Mouse (Mus musculus) hindbrain, embryonic 15.5 days (tissue): ENCODE data around the gene Cyb5d1. TPM values are rescaled to one million over a fixed set of nuclear protein-coding genes. Genes with fewer than 3 reads are reported as not detected.

Experiments used
- ATAC-seq: fragments of 200-750 bp; cut with Nextera tagmentation; 2 replicates; pipeline ENCODE4 v1.8.0; 2017; ENCODE audit warnings: low read depth, moderate number of reproducible peaks, moderate TSS enrichment; ENCODE audit not compliant: low FRiP score
- H3K27ac ChIP-seq: fragments of 300-500 bp; sonication (generic); replicated peaks from 2 replicates; pipeline ENCODE4 v1.5.1; 2015; ENCODE audit warnings: mild to moderate bottlenecking, inconsistent platforms
- H3K27me3 ChIP-seq: fragments of 300-500 bp; sonication (generic); 2 replicates; pipeline ENCODE4 v1.6.1; 2015; ENCODE audit warnings: control low read depth, inconsistent platforms
- H3K36me3 ChIP-seq: fragments of 300-500 bp; sonication (generic); 2 replicates; pipeline ENCODE4 v1.6.1; 2015; ENCODE audit warnings: control low read depth, inconsistent platforms
- H3K4me1 ChIP-seq: fragments of 300-500 bp; sonication (generic); replicated peaks from 2 replicates; pipeline ENCODE4 v1.6.1; 2015; ENCODE audit warnings: control low read depth, inconsistent platforms
- H3K4me2 ChIP-seq: fragments of 300-500 bp; sonication (generic); 2 replicates; pipeline ENCODE4 v1.6.1; 2015; ENCODE audit warnings: moderate library complexity, mild to moderate bottlenecking, inconsistent platforms
- H3K4me3 ChIP-seq: fragments of 300-500 bp; sonication (generic); 2 replicates; pipeline ENCODE4 v1.5.1; 2015; ENCODE audit warnings: mild to moderate bottlenecking, inconsistent platforms
- H3K9ac ChIP-seq: fragments of 300-500 bp; sonication (generic); 2 replicates; pipeline ENCODE4 v1.6.1; 2015; ENCODE audit warnings: inconsistent platforms
- H3K9me3 ChIP-seq: fragments of 300-500 bp; sonication (generic); 2 replicates; pipeline ENCODE4 v1.6.1; 2016; ENCODE audit warnings: control low read depth, inconsistent platforms
- WGBS: fragments of 180-500 bp; shearing (Covaris S2); methylation state at CpG from one replicate; pipeline ENCODE4 v1.1.7; 2015; 5-methylcytosine and 5-hydroxymethylcytosine counted together
- polyA plus RNA-seq: library from polyadenylated mRNA; unstranded; fragments of >200 nt; fragmentation: Nextera tagmentation; extraction: Ambion mirVana; gene quantifications from 2 replicates; pipeline ENCODE4 v1.2.1, GENCODE M21; 2015

Gene Cyb5d1
- polyA plus RNA-seq, 1 experiment from 2014 or later: 33.5 TPM

DNA sequence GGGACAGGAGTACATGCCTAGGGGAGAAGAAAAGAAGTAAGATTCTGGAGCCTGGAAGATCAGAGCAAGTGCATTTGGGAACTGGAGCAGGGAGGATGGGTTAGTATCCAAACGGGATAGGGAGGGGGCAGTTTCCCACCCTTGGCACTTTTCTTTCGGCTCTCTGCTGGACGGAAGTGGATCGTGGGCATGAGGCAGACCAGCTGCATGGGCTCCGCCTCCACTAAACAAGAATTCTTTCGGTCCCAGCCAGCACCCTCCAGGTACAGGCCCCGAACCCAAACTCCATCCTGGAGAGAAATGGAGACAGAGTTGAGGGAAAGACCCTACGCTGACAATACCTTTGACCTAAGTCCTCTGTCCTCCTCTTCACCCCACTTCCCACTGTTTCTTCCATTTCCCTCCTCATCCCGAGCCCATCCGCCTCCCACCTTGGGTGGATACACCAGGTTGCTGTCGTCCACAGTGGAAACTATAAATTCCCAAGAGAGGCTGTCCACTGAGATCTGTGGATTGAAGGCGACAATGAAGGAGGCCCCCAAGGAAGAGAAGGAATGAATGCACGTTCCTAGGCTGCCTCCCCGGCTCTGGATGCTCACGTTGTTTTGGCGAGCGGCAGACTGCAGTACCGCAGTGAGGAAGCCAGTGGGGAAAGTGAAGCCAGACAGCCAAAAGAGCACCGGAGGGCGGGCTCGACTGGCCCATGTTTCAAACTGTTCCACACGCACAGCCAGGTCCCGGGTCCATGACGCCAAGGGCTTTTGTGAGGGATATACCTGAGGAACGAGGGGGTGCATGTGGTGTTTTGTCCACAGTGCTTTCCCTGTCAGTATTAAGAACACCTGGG, 25.9 kb upstream of the Cyb5d1 start:
- Histone ChIP-seq H3K27ac (no peak overlapping the region), H3K4me3 (no peak overlapping the region), H3K27me3 (peaks cover 30% of the 10 kb centered on the region), H3K4me2 (peak overlapping the region; percentile 96), H3K9ac (no peak overlapping the region), H3K9me3 (no peaks in the 10 kb centered on the region), H3K4me1 (peaks cover 45% of the 10 kb centered on the region), H3K36me3 (no peaks in the 10 kb centered on the region)
- 12% methylated on average over 25 of the region's 25 CpGs for WGBS
- ATAC-seq: no peak

DNA sequence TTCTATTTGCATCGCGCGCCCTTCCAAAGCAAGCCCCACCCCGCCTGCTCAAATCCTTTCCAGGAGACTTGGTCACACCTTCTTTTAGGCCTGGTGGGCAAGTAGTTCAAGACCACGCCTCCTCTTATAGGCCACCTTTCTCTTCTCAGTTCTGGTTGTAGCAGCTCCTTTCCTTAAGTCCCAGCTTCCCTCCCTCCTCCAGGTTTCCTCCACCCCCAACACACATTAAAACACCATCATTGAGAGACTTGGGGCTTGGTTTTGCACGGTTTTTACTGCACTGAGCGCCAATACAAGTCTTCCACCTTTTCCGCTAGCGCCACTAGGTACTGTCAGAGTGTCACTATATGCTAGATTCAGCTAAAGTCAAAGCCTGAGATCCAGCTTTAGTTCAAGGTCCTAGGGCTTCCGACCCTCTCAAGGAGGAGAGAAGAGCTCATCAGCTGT, 25.1 kb upstream of the Cyb5d1 start:
- 8% methylated on average over 10 of the region's 10 CpGs for WGBS
- H3K4me2 ChIP-seq: peak overlapping the region; percentile 96
- H3K36me3 ChIP-seq: no peaks in the 10 kb centered on the region
- H3K27ac ChIP-seq: no peak overlapping the region
- no peak for ATAC-seq
- peak overlapping the region; percentile 65 for H3K4me3 ChIP-seq
- peaks cover 46% of the 10 kb centered on the region for H3K4me1 ChIP-seq
- H3K9ac ChIP-seq: peak overlapping the region; percentile 17; the same call in 1 of the 2 replicates
- H3K27me3 ChIP-seq: peaks cover 28% of the 10 kb centered on the region
- H3K9me3 ChIP-seq: no peaks in the 10 kb centered on the region

DNA sequence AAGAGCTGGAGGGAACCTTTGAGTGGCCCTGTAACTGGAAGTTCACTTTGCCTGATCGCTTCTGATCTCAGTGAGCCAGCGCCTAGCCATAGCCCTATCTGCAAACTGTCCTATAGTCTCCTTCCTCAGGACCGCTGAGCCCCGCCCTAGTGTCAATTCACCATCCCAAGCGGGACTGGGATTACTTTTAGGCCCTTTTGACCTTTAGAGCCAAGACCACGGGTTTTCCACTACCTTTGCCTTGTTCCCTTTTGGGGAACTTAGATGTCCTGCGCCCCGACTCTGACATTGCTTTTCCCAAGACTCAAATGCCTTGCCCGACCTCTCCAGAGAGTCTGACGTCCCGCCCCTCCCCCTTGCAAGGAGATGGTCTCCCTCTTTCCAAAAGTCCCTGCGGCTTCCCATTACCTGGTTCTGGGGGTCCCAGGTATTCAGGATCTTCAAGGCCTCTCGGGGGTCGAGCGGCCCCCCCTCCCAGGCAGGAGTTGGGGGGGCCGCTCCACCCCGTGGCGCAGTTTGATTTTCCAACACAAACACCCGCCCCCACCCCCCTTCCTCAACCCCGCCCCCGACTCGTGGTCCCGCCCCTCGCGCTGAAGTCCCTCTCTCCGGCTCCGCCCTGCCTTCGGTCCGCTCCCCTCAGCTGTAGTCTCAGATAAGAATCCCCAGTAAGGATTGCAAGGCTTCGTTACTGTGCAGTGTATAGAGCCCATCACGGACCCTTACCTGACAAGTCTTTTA, 24.6 kb upstream of the Cyb5d1 start:
- Histone ChIP-seq H3K4me2 (peak overlapping the region; percentile 96), H3K4me1 (peaks cover 49% of the 10 kb centered on the region), H3K9ac (peak overlapping the region; percentile 17; the same call in 1 of the 2 replicates), H3K27me3 (peaks cover 28% of the 10 kb centered on the region), H3K4me3 (peak overlapping the region; percentile 65), H3K36me3 (no peaks in the 10 kb centered on the region), H3K9me3 (no peaks in the 10 kb centered on the region), H3K27ac (peak overlapping the region; percentile 98)
- WGBS: under 1% methylated on average over 31 of the region's 31 CpGs
- ATAC-seq: no peak

DNA sequence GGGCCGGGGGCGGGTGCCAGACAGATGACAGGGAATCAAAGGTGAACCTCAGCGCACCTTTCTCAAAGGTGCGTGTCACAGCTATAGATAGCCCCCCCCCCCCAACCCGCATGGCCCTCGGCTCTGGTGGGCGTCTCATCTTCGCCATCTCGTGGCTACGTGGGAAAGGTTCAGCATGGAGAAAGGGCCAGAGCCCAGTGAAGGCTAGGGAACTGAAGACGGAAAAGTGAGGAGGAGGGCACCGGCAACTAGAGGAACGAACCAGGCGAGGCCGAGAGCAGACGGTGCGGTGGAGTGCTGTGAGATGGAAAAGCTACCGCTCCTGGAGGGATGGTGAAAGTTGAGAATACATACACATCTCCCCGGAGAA, 24.0 kb upstream of the Cyb5d1 start:
- Histone ChIP-seq H3K4me3 (peak overlapping the region; percentile 65), H3K9me3 (no peaks in the 10 kb centered on the region), H3K9ac (peak overlapping the region; percentile 17; the same call in 1 of the 2 replicates), H3K27me3 (peaks cover 28% of the 10 kb centered on the region), H3K4me2 (peak overlapping the region; percentile 96), H3K27ac (peak overlapping the region; percentile 98), H3K4me1 (peaks cover 55% of the 10 kb centered on the region), H3K36me3 (no peaks in the 10 kb centered on the region)
- under 1% methylated on average over 19 of the region's 19 CpGs for WGBS
- ATAC-seq: no peak

DNA sequence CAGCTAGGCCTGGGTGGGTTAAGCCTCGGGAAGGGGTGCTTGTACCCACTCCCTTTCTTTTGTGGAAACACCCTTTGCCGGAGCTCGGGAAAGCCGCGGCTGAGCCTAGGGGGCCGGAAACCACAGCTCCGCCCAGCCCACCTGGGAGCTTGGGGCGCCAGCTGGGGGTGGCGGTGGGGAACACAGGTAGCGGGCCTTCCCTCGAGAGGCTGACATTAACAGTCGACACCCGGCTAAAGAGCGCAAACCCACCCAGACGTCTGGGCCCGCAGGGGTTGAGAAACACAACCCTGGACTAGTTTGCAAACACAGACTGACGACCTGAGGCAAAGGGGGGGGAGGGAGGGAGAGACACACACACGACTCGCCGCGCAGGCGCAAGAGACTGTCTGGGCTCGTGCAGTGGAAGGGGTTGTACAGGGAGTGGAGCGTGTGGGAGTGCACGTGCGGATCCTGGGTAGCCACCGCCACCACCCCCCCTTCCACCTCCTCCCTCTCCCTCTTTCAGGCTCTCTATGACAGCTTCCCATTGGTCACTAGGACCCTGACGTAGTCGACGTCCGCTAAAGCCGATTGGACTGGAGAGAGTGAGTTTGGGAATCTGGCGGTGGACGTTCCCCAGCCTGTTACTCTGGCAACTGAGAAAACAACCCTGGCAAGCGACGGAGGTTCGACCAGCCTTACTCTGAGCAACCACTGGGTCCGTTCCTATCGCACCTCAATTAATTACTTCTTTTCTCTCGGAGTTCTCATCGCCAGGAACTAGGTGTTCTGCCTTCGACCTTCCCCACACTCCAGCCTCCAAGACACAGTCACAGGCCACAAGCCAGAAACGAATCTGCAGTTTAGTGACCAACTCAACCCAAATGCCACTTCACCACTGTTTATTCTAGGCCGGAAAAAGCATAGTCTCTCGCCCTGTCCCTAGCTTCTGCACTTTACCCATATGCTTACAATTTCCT, 23.3 kb upstream of the Cyb5d1 start:
- WGBS: under 1% methylated on average over 45 of the region's 45 CpGs
- Histone ChIP-seq H3K4me2 (peak overlapping the region; percentile 96), H3K36me3 (no peaks in the 10 kb centered on the region), H3K27ac (peak overlapping the region; percentile 98), H3K4me3 (peak overlapping the region; percentile 65), H3K9me3 (no peaks in the 10 kb centered on the region), H3K9ac (peak overlapping the region; percentile 41), H3K27me3 (peaks cover 28% of the 10 kb centered on the region), H3K4me1 (peaks cover 61% of the 10 kb centered on the region)
- ATAC-seq: peak; percentile 94

DNA sequence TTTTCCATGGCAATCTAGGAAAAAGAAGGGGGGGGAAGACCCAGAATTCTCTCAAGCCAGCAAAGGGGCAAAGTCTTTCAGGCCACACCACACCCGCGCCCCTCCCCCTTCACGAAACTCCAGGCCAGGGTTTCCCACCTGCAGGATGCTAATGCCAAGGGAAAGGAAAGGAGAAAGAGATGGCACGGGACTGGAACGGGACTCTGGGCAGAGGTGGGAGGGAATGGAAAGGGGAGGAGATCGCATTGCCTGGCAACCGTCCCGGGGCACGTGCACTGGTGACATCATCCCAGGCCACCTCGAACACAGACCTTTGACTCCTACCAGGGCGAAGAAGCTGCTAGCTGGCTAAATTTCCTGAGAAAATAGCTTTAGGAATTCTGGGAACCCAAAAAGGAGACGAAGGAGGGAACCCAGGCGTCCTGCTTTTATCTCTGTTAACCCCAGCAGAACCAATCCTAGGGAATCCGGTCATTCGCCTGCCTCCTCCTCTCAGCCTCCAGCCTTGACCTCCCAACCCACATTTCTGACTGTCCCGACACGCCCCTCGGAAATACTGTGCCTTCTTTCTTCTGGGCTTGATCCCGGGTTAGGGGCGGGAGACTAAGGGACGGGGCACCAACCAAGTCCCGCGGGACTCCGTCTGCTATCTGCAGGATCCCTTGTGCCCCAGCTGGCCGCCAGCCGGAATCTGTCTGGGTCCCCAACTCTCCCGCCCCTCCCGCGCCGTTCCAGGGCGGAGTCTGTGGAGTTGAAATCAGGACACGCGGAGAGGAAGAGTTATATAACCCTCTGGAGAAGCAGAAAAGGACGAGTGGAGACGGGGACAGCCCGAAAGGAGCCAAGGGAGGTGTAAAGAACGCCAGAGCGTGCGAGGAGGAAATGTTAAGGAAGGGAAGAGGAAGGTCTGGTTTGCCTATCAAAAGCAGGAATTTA, 22.3 kb upstream of the Cyb5d1 start:
- H3K27ac ChIP-seq: peak overlapping the region; percentile 98
- under 1% methylated on average over 39 of the region's 39 CpGs for WGBS
- peaks cover 1% of the 10 kb centered on the region; the same call in 1 of the 2 replicates for H3K36me3 ChIP-seq
- H3K9ac ChIP-seq: peak overlapping the region; percentile 41
- peaks cover 72% of the 10 kb centered on the region for H3K4me1 ChIP-seq
- H3K4me3 ChIP-seq: peak overlapping the region; percentile 65
- H3K4me2 ChIP-seq: peak overlapping the region; percentile 96
- H3K9me3 ChIP-seq: no peaks in the 10 kb centered on the region
- H3K27me3 ChIP-seq: peaks cover 23% of the 10 kb centered on the region
- ATAC-seq: peak; percentile 27

DNA sequence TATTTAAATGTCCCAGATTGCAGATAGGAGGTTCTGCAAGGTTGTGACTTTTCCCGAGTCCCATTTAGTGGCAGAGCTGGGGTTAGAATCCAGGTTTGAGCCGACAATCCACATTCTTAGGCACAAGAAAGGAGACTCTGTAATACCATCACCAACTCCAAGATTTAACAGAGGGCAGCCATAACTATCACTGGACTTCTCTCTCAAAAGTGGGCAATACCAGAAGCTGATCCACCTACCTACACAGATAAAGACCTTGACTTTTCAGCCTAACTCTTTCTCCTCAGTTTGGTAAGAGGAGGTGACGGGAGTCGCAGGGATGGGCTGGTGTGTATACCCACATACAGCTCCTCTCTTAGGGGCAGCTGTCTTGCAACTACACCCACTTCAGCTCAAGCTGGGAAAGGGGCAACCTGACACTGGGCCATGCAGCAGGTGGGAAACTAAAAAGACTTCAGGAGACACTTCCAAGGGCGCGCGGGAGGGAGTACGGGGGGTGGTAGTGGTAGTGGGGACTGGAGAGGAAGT, 21.6 kb upstream of the Cyb5d1 start:
- peak overlapping the region; percentile 96 for H3K4me2 ChIP-seq
- H3K4me3 ChIP-seq: peak overlapping the region; percentile 65
- ATAC-seq: no peak
- peaks cover 16% of the 10 kb centered on the region for H3K27me3 ChIP-seq
- H3K9ac ChIP-seq: peak overlapping the region; percentile 41
- peaks cover 6% of the 10 kb centered on the region; the same call in 1 of the 2 replicates for H3K36me3 ChIP-seq
- peaks cover 79% of the 10 kb centered on the region for H3K4me1 ChIP-seq
- no peaks in the 10 kb centered on the region for H3K9me3 ChIP-seq
- 1% methylated on average over 8 of the region's 8 CpGs for WGBS
- peak overlapping the region; percentile 98 for H3K27ac ChIP-seq

DNA sequence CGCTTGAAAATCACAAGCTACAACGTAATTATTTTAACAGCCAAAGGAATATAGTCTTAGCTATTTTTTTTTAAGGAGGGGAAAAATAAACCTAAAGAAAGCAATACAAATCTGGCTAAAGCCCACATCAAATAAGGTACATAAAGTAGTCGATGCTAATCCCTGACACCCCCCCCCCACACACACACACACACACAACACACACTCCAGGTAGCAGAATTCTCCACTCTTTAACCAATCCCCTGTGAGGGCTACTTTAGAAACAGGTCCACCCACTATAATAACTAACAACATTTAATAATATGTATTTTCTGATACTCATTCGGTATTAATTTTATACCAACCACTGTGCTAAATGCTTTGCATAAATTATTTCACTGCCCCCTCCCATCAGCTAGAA, 21.1 kb upstream of the Cyb5d1 start:
- peaks cover 9% of the 10 kb centered on the region; the same call in 1 of the 2 replicates for H3K36me3 ChIP-seq
- no peak for ATAC-seq
- WGBS: 1% methylated on average over 4 of the region's 4 CpGs

DNA sequence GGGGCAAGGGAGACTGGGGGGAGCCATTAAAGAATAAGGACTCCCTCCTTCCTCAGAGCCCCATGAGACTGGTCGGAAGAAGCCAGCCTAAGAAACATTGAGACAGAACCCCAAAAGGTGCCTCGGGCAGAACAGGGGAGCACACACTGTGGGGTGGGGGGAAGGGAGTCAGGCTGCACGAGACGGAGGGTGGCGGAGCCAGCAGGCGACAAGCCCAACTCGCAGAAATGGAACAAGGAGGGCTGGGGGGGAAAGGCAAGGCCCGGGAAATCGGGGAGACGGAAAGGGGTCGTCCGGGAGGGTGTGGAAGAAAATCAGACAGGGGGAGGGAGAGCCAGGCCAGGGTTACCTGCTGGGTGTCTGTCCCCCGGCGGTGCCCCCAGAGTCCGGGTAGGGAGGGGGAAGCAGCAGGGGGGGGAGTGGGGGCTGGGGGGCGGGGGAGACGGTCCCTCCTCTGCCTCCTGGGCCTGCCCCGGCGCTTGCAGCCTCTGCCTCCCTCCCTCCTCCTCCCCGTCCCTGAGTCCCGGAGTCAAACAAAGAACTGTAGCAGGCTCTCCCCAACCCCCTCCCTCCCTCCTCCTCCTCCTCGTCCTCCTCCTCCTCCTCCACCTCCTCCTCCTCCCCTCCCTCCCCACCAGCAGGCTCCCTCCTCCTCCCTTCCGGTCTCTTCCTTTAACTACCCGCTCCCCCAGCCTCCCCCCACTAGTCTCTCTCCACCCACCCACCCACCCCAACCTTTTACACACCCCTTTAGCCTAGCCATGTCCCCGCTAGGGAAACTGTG, 20.4 kb upstream of the Cyb5d1 start:
- peak overlapping the region; percentile 98 for H3K27ac ChIP-seq
- peaks cover 9% of the 10 kb centered on the region; the same call in 1 of the 2 replicates for H3K36me3 ChIP-seq
- no peaks in the 10 kb centered on the region for H3K9me3 ChIP-seq
- WGBS: under 1% methylated on average over 11 of the region's 25 CpGs
- H3K4me1 ChIP-seq: peaks cover 79% of the 10 kb centered on the region
- H3K27me3 ChIP-seq: peaks cover 5% of the 10 kb centered on the region; the same call in 1 of the 2 replicates
- H3K9ac ChIP-seq: peak overlapping the region; percentile 86
- H3K4me3 ChIP-seq: peak overlapping the region; percentile 65
- peak overlapping the region; percentile 96 for H3K4me2 ChIP-seq
- ATAC-seq: no peak

More for the DNA sequence above, 21.1 kb upstream of the Cyb5d1 start:
- Histone ChIP-seq H3K4me3 (peak overlapping the region; percentile 65), H3K9ac (peak overlapping the region; percentile 41), H3K27ac (peak overlapping the region; percentile 98), H3K4me1 (peaks cover 82% of the 10 kb centered on the region), H3K9me3 (no peaks in the 10 kb centered on the region), H3K27me3 (peaks cover 12% of the 10 kb centered on the region), H3K4me2 (peak overlapping the region; percentile 96)

DNA sequence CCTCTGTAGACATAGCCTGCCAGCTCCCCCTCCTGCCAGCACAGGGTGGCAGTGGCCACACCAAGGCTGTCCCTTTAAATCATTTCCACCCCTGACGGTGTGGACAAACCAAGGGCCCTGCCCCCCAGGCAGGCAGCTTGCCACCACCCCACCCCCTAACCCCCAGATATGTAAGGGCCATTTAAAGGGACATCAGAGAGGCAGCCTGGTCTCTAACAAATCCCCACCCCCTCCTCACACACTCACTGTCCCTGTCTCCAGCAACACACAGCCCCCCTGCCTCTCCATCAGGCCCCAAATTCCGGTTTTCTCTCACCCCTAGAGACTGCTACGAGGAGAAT, 19.9 kb upstream of the Cyb5d1 start:
- H3K9ac ChIP-seq: peak overlapping the region; percentile 86
- H3K4me2 ChIP-seq: peak overlapping the region; percentile 96
- H3K4me1 ChIP-seq: peaks cover 74% of the 10 kb centered on the region
- 0% methylated on average over 3 of the region's 3 CpGs for WGBS
- H3K36me3 ChIP-seq: peaks cover 9% of the 10 kb centered on the region; the same call in 1 of the 2 replicates
- no peaks in the 10 kb centered on the region for H3K27me3 ChIP-seq
- peak overlapping the region; percentile 65 for H3K4me3 ChIP-seq
- ATAC-seq: peak; percentile 17
- H3K9me3 ChIP-seq: no peaks in the 10 kb centered on the region
- H3K27ac ChIP-seq: peak overlapping the region; percentile 98
